Mouse (Mus musculus) frontal cortex, postnatal 14 days (tissue): ENCODE results near the gene Wwox.

Source experiments
- DNase-seq, 2 experiments: peaks; one replicate each; pipeline ENCODE4 v3.0.0; 2022; ENCODE audit warnings: low spot score in 2 of 2

Gene Wwox

DNA sequence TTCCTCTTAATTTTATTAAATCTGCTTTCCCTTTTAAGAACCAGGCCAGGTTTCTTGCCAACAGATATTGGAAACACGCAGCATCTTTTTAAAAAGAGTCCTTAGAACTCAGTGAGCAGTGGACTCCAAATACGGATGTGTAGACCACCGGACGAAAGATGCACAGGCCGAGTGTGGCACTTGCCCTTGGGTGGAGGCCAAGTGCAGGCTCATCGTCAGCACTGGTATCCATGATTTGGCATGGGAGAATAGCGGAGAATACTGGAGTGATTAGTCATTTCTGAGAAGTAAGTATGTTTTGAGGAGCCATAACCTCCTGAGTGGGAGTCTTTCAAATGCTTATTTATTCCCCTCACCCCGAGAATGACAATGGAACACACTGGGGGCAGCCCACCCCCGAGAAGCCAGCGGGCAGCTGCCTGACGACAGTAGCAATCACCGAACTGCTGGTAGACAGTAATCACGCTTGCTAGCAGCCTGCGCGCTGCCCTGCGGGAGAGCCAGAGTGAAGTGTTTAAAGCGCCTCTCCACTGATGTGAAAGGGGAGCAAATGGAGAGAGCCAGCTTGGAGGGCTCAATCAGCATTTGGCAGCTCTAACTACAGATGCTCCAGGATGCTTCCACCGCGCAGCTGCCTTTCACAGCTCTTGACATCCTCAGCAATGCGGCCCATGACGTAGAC lies 29.2 kb downstream of the Wwox start:
- no peak for DNase-seq

DNA sequence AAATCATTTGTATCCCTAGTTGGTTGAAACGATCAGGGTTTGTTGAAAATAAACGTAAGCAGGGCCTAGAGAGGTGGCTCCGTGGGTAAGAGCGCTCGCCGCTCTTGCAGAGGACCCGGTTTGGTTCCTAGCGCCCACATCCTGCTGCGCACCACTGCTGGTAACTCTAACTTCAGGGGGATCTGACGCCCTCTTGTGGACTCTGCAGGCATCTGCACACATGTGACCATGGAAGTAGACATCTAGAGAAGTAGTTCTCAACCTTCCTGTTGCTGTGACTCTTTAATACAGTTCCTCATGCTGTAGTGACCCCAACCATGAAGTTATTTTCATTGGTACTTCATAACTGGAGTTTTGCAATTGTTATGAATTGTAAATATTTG lies 29.7 kb downstream of the Wwox start:
- no peak for DNase-seq

DNA sequence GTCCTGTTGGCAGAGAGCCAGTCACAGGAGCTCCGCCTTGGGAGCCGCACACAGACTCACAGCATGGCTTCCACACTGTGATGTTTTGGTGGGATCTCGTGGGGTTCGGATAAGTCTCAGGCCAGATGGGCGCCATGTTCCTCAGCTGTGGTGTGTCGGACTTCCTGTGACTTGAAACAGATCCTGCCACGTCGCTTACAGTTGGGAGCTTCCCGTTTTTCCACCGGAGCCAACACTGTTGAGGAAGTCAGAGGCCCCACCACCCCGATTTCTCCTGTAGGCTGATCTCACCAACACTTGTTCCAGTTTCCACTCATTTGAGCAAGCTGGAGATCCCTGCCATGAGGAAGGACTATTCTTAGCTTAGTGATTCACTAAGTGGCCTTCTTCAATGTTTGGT lies 34.1 kb downstream of the Wwox start:
- DNase-seq: no peak

DNA sequence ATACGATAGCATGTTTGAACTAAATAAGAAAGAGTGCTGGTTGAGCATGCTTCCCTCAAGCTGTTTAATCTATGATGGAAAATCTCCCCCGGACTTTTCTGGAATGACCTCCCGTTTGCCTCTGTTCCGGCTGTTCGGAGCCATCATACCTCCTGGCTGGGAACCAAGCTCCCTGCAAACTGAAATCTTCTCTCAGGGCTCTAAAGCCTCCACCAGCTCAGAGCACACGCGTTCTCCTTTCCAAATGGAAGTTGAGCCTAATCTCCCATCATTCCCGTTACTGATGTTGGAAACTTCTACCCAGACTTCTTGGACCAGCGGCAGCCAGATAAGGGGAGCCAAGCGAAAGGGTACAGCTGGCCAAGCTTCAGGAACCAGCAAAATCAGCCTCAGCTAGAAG lies 37.5 kb downstream of the Wwox start:
- no peak for DNase-seq

DNA sequence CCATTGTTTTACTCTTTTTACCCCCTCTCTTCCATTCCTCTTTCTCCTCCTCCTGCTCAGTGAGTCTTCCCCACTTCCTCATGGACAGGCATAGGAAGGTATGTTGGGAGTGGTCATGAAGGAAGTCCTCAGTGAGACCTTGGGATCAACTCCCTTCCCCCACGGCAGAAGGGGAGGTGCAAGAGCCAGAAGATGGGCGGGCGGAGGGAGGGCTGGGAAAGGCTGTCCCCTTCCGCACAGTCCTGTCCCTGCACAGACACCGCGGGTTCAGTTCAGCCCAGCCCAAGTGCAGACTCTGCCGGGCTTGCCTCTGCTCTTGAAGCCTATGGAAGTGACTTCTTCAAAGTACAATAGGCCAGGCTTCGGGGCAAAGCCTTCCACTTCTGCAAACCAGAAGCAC lies 38.3 kb downstream of the Wwox start:
- DNase-seq: no peak

DNA sequence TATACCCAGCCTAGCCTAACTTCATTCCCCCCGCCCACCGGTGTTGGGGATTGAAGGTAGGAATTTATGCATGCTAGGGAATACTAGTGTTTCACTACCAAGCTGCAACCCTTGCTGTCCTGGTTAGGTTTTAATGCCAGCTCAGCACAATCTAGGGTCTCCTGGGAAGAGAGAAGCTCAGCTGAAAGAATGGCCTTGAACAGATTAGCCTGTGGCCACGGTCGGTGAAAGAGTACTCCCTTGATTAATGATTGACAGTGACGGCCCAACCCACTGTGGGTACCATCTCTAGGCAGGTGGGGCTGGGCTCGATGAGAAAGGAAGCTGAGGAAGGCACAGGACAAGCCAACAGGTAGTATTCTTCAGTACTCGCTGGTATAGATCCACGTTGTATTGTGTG lies 40.3 kb downstream of the Wwox start:
- DNase-seq: no peak

DNA sequence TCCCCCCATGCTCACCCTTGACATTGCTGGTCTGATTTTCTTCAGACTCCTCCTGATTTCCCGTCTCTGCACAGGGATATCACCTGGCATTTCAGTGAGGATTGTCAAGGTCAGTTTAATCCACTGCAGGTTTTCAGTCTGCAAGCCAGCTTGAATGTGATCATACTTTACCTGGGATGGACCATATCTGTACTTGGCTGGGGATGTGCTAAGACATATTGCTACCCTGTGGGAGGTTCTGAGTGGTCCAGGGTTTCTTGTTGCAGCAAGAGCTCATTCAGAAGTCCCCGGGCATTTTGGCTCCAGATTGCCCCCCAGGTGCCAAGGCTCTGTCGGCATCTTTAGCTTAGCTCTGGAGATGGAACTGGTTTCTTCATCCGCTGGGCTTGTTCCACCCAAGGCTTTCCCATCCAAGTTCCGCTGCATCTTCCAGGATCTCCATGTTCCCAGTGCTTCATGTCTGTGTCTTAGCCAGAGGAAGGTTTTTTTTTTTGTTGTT lies 52.3 kb downstream of the Wwox start:
- DNase-seq: no peak

DNA sequence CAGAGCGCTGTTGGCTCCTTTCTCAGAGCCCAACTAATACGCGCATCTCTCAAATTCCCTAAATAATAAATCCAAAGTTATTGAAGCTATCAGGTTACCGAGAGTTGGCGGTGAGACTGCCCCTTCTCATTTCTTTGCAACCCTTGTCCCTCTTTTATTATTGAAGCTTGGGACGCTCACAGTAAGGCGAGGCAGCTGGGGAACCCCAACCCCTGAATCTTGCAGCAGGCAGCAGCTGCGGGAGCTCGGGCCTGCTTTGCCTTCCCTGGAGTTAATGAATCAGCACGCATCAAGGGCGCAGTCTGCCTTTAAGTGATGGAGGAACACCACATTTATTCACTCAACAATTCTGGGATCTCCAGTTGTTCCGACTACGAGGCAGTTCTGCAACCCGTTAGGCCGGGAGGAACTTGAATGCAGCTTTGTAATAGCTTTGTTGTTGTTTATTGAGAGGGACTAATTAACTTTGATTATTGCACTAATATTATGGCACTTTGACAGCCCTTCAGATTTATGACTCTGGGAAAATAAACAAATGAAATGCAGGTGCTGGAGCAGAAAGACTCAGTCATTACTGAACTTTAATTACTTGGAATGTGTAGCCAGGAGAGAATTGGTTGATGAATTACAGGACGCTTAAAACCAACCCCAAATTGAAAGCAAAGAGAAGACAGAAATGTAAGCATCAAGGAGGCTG lies 60.1 kb downstream of the Wwox start:
- DNase-seq: no peak

DNA sequence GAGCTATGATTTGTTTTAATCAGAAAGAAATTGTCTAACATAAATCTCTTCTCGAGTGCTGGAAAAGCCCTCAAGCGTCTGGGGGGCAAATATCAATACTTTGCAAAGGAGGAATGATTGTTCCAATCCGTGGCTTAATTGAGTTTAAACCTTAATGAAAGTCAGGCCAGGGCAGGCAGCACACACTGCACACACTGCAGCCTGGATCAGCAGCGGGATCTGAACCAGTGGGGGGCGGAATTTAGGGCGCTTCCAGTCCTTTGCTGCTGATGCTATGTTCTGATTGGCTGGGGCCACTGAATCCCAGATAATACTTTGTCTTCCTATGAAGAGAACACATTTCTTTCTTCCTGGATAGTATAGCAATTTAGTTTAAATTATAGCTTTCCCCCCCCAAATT lies 62.5 kb downstream of the Wwox start:
- no peak for DNase-seq

DNA sequence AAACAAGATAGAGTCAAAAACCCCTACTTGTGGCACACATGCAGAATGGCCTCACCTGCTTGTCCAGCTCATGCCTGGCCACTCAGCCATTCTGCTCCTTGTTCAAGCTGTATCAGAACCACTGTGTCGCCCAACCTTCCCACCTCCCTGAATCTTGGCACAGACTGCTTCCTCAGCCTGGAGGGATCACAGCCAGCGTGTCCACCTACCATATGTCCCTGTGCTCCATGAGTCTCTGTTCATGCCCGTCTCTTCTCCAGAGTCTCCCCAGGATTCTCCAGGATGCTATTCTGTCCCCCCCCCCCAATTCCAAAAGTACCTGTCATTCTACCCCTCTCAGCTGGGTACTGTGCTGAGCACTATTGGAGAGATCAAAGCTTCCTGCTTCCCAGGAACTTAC lies 63.7 kb downstream of the Wwox start:
- no peak for DNase-seq

DNA sequence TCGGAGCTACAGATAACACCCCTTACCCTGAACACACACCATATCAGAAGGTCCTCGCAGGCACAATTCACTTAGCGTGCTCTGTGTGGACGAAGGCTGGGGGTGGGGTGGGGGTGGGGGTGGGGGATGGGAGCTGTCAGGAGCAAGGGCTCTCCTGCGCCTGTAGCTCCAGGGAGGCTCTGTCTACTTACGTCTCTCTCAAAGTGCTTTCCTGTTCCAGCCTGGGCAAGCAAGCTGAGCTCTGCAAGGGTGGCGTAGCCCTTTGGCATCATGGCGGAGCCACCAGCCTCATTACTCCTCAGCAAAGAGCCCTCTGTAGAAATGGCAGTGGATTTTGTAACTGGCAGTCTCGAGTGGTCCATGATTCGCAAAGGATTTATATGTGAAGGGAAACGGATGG lies 65.4 kb downstream of the Wwox start:
- no peak for DNase-seq

DNA sequence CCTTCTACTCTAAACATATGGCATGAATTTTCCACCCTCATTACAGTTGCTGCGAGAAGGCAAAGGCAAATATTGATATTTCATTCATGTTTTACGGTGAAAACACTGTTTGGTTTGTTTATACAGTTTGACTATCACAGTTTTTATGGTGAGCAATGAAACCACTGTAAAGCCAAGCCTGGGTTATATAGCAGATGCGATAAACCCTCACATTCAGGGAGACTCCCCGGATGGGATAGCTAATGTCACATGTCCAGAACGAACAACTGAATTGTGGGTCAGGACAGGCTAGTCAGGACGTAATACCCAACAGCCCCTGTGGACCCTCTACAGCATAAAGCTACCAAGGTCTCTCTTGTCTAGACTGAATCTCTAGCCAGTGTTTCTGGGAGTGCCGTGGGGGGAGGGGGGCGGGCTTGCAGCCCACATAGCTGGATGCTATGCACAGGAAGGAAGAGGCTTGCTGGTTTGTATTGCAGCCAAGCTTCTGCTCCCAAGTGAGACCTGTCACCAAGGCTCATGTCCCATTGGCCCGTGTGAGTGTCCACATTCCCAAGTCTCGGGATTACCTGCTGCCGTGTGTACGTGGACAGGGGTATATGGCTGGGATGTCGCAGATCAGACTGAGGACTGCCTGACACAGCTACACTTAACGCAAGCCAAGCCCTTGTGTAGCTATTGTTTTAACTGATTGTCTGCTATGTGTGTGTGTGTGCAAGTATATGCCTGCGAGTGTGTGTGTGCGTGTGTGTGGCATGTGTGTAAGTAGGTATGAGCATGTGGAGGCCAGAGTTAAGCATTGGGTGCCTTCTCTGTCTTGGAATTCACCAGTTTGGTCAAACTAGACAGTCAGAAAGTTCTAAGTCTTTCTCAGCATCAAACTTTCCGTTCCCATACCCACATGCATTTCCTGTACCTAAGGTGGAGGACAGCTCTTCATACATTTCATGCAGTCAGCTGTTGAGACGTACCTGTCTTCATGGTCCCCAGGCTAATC lies 66.2 kb downstream of the Wwox start:
- no peak for DNase-seq

DNA sequence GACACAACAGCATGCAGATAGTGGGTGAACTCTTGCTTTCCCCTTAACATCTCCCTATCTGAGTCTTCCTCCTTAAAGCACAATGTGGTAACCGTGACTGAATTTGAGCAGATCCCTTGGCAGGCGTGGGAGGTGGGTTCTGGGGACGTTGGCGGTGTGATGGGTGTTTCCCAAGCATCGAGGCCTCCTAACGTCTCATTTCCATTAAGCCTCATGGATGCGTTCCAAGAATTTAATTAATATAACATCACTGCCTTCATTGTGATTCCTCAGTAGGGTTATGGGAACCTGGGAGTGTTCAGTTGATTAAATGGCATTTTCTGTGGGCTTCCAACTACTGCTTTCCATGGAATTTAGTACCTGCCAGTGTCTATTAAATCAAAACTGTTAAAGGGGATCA lies 67.9 kb downstream of the Wwox start:
- no peak for DNase-seq

DNA sequence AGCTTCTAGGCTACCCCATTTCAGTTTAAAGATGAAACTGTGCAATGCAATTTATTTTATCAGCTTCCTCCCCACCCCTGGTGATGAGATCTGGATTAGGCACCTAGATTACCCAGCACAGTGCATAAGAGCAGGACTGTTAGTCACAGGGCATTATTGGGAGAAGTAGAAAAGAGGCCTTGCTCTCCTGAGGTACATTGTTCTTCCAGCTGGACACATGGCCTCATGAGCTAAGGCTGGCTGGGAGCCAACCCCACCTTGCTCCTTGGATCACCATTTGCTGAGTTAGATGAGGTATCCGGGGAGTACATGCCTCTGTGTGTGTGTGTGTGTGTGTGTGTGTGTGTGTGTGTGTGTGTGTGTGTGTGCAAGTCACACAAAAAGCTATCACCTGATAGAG lies 70.8 kb downstream of the Wwox start:
- DNase-seq: no peak

DNA sequence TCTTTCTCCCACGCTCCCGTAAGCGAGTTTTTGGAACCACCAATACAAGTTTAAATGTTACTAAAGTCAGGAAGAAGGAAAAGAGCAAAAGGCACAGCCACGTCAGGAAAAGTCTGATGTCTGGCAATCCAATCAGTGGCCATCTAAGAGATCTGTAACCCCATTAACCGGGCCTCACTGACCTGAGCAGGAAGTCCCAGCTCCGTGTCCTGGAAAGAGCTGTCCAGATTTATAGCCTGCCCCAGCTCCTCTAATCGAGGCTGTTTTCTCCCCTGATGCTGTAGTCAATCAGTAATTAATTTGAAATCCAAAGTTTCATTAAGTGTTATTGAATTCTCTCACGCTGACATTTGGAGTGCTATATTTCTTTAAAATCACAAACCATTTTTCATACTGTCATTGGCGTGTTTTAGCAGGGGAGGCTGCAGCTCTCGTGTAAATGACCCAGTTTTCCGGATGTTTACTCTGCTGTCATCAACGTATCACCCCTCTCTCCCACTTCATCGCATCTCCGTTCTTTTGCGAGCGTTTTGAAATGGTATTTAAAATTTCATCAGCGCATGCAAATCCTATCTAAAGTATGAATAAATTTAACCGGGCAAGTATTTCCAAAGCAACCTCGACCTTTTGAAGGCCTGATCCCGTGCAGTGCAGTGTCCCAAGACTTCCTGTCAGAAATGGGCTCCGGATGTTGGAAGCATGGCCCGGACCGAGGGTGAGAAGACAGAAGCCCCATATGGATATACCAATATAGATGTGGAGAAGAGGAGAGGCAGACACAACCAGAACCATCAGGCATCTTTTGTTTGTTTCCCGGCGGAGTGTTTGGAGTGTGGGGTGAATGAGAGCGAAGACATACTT lies 72.8 kb downstream of the Wwox start:
- DNase-seq: no peak

DNA sequence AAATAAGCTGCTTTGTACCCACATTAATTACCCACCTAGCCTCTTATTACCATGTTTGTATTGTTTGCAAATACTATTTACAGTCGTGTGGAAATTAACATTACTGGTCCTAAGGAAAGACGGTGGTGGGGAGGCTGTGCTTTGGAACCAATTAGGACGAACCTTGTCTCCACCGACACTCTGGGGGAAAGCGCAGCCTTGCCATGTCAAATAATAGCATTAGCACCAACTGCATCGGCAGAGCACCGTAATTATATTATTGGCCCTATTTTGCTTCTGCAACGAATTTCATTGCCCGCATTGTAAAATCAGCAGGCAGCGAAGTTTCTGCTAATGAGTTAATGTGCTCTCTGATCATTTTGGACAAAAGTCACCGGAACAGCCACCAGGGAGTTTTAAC lies 75.2 kb downstream of the Wwox start:
- no peak for DNase-seq

DNA sequence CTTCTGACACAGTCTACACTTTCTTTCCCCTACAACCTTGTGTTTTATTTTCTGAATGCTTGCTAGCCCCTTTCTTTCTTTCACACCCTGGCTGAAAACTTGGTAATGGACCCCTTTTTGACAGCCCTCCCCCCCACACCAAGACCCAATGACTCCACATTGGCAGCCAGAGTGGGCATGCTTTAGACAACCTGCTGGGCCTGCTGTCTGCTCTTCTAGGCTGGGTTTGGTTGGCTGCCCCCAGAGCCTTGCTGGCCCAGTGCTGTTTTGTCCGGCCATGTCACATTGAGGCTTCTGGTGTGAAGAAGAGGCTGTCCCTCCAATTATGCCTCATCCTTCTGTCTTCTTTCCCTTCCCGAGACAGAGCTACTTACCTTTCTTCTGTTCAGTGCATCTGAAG lies 83.6 kb downstream of the Wwox start:
- DNase-seq: no peak

DNA sequence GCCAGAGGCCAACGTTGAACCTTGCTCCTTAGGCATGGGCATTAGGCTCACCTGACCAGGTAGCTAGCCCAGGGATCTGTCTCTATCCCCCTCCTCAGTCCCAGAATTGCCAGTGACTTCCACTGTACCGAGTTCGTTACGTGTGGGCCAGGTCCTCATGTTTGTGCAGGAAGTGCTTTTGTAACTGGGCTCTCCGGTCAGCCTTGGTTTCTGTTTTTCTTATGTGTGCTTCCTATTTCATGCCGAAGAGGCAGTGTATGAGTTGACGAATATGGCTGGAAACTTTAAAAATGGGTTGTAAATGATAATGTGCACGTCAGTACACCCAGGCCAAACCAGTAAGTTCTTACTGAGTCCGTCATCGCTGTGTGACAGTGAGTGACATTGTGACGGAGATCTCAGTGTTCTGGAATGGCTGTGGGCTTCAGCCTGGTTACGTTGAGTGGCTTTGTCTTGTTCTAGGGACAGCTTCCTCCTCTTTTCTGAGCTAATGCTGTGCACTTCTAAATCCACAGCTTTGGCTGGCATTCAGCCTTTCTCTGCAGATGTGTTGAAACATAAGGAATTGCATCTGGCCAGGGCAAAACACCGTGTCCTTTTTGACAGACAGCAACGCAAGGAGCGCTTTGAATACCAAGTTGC lies 87.3 kb downstream of the Wwox start:
- DNase-seq: no peak

DNA sequence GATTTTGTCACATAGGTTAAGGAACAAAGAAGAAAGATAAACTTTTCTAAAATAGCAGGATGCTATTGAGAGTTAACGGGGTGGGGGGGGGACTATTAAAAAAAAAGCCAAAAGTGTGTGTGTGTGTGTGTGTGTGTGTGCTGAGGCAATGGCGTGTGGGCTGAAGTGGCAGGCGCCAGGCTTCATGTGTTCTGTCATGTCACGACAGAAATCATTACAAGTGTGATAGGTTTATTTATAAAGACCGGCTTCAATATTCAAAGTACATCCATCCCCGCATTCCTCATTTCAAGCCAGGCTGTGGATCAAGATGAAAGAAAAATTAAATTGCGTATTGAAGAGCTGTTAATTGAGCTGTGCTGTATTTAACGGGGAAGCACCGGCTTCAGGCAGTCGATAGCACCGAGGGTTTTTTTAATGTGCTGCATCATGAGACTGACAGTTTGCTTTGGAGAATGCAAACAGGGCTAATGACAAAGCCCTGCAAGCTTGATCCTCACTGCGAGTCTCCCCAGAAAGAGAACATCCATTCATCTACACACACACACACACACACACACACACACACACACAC lies 88.3 kb downstream of the Wwox start:
- DNase-seq: no peak

DNA sequence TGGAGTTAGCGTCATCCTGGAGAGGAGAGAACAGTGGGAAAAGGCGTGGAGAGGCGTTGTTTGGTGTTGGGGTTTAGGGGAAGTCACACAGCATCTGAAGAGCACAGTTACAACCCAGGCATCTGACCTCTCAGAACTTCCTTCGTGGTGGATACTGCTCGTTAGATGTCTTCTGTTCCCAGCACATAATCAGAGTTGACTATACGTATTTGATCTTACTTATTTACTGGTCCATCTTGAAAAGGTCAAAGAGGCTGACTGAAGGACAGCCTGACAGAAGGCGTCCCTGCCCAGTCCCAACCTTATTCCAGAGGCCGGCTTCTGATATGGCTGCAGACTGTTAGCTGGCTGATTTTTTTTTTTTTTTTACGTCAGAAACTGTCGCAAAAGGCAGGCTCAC lies 90.1 kb downstream of the Wwox start:
- no peak for DNase-seq

DNA sequence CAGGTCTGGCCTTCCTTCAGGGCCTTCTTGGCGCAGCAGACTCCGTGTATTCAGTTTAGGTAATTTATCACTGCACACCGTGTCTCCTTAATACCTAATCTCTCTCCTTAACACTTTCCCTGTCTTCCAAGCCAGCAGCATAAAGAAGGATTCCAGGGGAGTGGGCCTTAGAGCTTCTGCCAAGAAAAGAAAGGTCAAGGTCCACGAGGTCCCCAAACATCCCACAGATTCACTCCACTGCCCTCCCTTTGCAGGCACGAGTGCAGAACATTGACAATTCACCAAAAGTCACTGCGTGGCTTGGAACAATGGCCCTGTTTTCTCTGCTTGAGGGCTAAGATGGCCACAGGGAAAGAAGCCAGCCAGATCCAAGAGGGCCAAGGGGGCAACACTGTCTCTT lies 96.7 kb downstream of the Wwox start:
- no peak for DNase-seq
